17 mouse cellular contexts compared by ENCODE assay signal in genomic region chr5:100792261-100792660, GRCm38 (mm10).
"Had no signal": no experiment of that assay in that cellular context is flagged by ENCODE, and none has a peak within 500 bp of the region (broad histone marks: within the 10 kb centered on the region; RNA-seq: fewer than 3 reads in every experiment).

No protein-coding gene starts in this region.

- ATAC-seq: lung, postnatal 0 days; midbrain, embryonic 13.5 days; midbrain, embryonic 15.5 days had no signal

- H3K27me3 ChIP-seq: lung, embryonic 15.5 days; megakaryocyte, embryonic 14.5 days; midbrain, embryonic 13.5 days; midbrain, embryonic 15.5 days; neural tube, embryonic 12.5 days; stomach, embryonic 15.5 days had no signal

- DNase-seq: lung, adult 2 months; lung, postnatal 14 days; lung, postnatal 36 days; right cerebral cortex, postnatal 14 days; thymus, adult 2 months; thymus, postnatal 25 days; thymus, postnatal 4 days had no signal

- H3K27ac ChIP-seq: lung, embryonic 15.5 days; macrophage; midbrain, embryonic 13.5 days; midbrain, embryonic 15.5 days; neural tube, embryonic 12.5 days; stomach, embryonic 15.5 days; stomach, postnatal 0 days had no signal

- H3K4me3 ChIP-seq: lung, embryonic 15.5 days; megakaryocyte, embryonic 14.5 days; midbrain, embryonic 13.5 days; midbrain, embryonic 15.5 days; neural tube, embryonic 12.5 days; stomach, embryonic 15.5 days had no signal

- H3K9me3 ChIP-seq: lung, embryonic 15.5 days; megakaryocyte, embryonic 14.5 days; midbrain, embryonic 13.5 days; midbrain, embryonic 15.5 days; neural tube, embryonic 12.5 days; stomach, embryonic 15.5 days had no signal

- H3K9ac ChIP-seq: lung, embryonic 15.5 days; midbrain, embryonic 13.5 days; midbrain, embryonic 15.5 days; neural tube, embryonic 12.5 days; stomach, embryonic 15.5 days had no signal

- H3K4me2 ChIP-seq: lung, embryonic 15.5 days; midbrain, embryonic 11.5 days; midbrain, embryonic 13.5 days; midbrain, embryonic 15.5 days; neural tube, embryonic 12.5 days; stomach, embryonic 15.5 days had no signal
